Mouse (Mus musculus) spleen, postnatal 36 days (tissue): ENCODE results near the gene Mfap1a.

Experiments
- DNase-seq, 2 experiments: peaks; one replicate each; pipeline ENCODE4 v3.0.0; 2022; ENCODE audit warnings: low spot score in 2 of 2, mixed read lengths in 1 of 2

Mfap1a gene

GRCm38 (mm10) chr2:121442259-121443067, 64.0 kb downstream of the Mfap1a start:
- peak; percentile 79 to 84 for DNase-seq
